In the genomic region with DNA sequence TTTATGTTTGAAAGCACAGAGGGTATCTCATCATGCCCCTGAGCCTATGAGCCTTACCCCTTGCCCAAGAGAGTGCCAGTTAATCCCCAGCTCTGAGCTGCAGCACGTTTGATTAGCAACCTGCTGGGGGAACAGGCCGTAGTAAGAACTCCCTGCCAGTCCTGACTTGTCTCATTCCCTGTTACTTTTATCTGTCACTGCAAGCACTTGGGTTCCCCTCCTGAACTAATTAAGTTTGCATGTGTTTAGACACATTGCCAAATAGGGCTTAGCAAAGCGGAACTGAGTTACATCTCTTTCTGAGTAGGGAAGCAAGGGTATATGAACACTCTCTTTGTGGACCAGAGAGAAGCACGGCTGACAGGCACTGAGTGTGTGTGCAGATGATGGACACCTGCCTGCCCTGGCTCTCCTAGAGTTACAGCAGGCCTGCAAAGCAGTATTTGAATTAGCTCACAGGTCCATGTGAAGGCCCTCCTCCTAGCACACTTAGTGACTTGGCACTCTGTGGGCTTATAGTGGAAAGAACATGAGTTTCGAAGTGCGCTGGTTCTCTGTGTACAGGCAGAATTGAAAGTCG, we compare ENCODE assay signal across 18 mouse cellular contexts. TPM values are rescaled to one million over a fixed set of nuclear protein-coding genes. Genes with fewer than 3 reads are reported as not detected.
A peak's percentile ranks its signal among the peaks of the same experiment; 100 is the strongest.
DNase-seq lines count a peak whose midpoint lies in the region; ATAC-seq lines count a peak whose summit lies in the region.
"Had no signal": no experiment of that assay in that cellular context is flagged by ENCODE, and none has a peak within 500 bp of the region (broad histone marks: within the 10 kb centered on the region; RNA-seq: fewer than 3 reads in every experiment).

No protein-coding gene starts in this region.

- H3K4me2 ChIP-seq in forebrain, embryonic 15.5 days (replicated peaks) = no peak overlapping the region
- no peak overlapping the region for H3K4me2 ChIP-seq in hindbrain, embryonic 15.5 days
- no peak overlapping the region for H3K4me2 ChIP-seq in hindbrain, embryonic 11.5 days (replicated peaks; ENCODE audit: low read depth, low read length)
- H3K4me2 ChIP-seq in hindbrain, embryonic 16.5 days (ENCODE audit: low read length) = no peak overlapping the region
- no peak overlapping the region for H3K4me2 ChIP-seq in heart, embryonic 12.5 days
- H3K4me2 ChIP-seq: heart, embryonic 11.5 days had no signal

- no peak overlapping the region for H3K9ac ChIP-seq in forebrain, embryonic 15.5 days (replicated peaks)
- H3K9ac ChIP-seq in hindbrain, embryonic 15.5 days = no peak overlapping the region
- no peak overlapping the region for H3K9ac ChIP-seq in hindbrain, embryonic 11.5 days (ENCODE audit: low read depth, low read length)
- no peak overlapping the region for H3K9ac ChIP-seq in hindbrain, embryonic 16.5 days (ENCODE audit: low read depth, low read length)
- H3K9ac ChIP-seq in heart, embryonic 12.5 days = no peak overlapping the region
- H3K9ac ChIP-seq: liver, embryonic 14.5 days had no signal

- ATAC-seq in forebrain, embryonic 15.5 days (replicated peaks) = no peak
- 0 out of 2 replicates have a peak, but pooled peaks have one; percentile 38 for ATAC-seq in hindbrain, embryonic 15.5 days (ENCODE audit: low FRiP score, low read depth)
- ATAC-seq in hindbrain, embryonic 11.5 days (ENCODE audit: low FRiP score) = no peak
- ATAC-seq in hindbrain, embryonic 16.5 days = no peak
- ATAC-seq in heart, embryonic 12.5 days (ENCODE audit: insufficient number of reproducible peaks, low FRiP score) = no peak
- ATAC-seq: intestine, embryonic 16.5 days; lung, postnatal 0 days had no signal

- peaks cover 32% of the 10 kb centered on the region for H3K4me1 ChIP-seq in forebrain, embryonic 15.5 days
- peaks cover 37% of the 10 kb centered on the region for H3K4me1 ChIP-seq in forebrain, embryonic 10.5 days
- peaks cover 17% of the 10 kb centered on the region for H3K4me1 ChIP-seq in hindbrain, embryonic 15.5 days (replicated peaks)
- peaks cover 6% of the 10 kb centered on the region; the same call in 1 of the 2 replicates for H3K4me1 ChIP-seq in hindbrain, embryonic 11.5 days (replicated peaks; ENCODE audit: control insufficient read depth, insufficient read depth, low read length)
- H3K4me1 ChIP-seq in hindbrain, embryonic 16.5 days (ENCODE audit: control insufficient read depth, insufficient read depth, low read depth, low read length) = peaks cover 16% of the 10 kb centered on the region
- peaks cover 24% of the 10 kb centered on the region for H3K4me1 ChIP-seq in heart, embryonic 12.5 days (replicated peaks)

- H3K4me3 ChIP-seq in forebrain, embryonic 15.5 days = no peak overlapping the region
- H3K4me3 ChIP-seq in forebrain, embryonic 10.5 days = no peak overlapping the region
- H3K4me3 ChIP-seq in hindbrain, embryonic 15.5 days = no peak overlapping the region
- no peak overlapping the region for H3K4me3 ChIP-seq in hindbrain, embryonic 11.5 days (ENCODE audit: low read depth, low read length)
- H3K4me3 ChIP-seq in hindbrain, embryonic 16.5 days (ENCODE audit: low read length) = no peak overlapping the region
- no peak overlapping the region for H3K4me3 ChIP-seq in heart, embryonic 12.5 days

- peaks cover 9% of the 10 kb centered on the region; the same call in 1 of the 2 replicates for H3K36me3 ChIP-seq in forebrain, embryonic 15.5 days
- H3K36me3 ChIP-seq in forebrain, embryonic 10.5 days (replicated peaks) = peaks cover 67% of the 10 kb centered on the region
- H3K36me3 ChIP-seq in hindbrain, embryonic 15.5 days = peaks cover 19% of the 10 kb centered on the region
- no peaks in the 10 kb centered on the region for H3K36me3 ChIP-seq in hindbrain, embryonic 11.5 days (ENCODE audit: control insufficient read depth, insufficient read depth, low read length)
- peaks cover 7% of the 10 kb centered on the region for H3K36me3 ChIP-seq in hindbrain, embryonic 16.5 days (ENCODE audit: control insufficient read depth, insufficient read depth, low read length)
- peaks cover 46% of the 10 kb centered on the region for H3K36me3 ChIP-seq in heart, embryonic 12.5 days

- DNase-seq in forebrain, embryonic 10.5 days (ENCODE audit: extremely low spot score, low spot score) = no peak
- DNase-seq in hindbrain, embryonic 11.5 days (ENCODE audit: low spot score) = no peak
- peak; percentile 58 for DNase-seq in skeletal muscle tissue, adult 2 months (ENCODE audit: low read depth, low spot score)
- DNase-seq: adrenal gland, adult 2 months; cerebellum, adult 11-12 months; gastrocnemius, postnatal 10 days; heart, postnatal 36 days; left cerebral cortex, postnatal 4 days; thymus, postnatal 36 days had no signal

- no peaks in the 10 kb centered on the region for H3K27me3 ChIP-seq in forebrain, embryonic 15.5 days
- no peaks in the 10 kb centered on the region for H3K27me3 ChIP-seq in forebrain, embryonic 10.5 days (ENCODE audit: poor library complexity, severe bottlenecking)
- H3K27me3 ChIP-seq in hindbrain, embryonic 15.5 days = no peaks in the 10 kb centered on the region
- H3K27me3 ChIP-seq in hindbrain, embryonic 11.5 days (ENCODE audit: control insufficient read depth, insufficient read depth, low read length) = no peaks in the 10 kb centered on the region
- no peaks in the 10 kb centered on the region for H3K27me3 ChIP-seq in hindbrain, embryonic 16.5 days (replicated peaks; ENCODE audit: control insufficient read depth, insufficient read depth, low read length)
- no peaks in the 10 kb centered on the region for H3K27me3 ChIP-seq in heart, embryonic 12.5 days (replicated peaks)
- H3K27me3 ChIP-seq: CH12.LX had no signal

- no peaks in the 10 kb centered on the region for H3K9me3 ChIP-seq in forebrain, embryonic 15.5 days
- H3K9me3 ChIP-seq in forebrain, embryonic 10.5 days = no peaks in the 10 kb centered on the region
- no peaks in the 10 kb centered on the region for H3K9me3 ChIP-seq in hindbrain, embryonic 15.5 days
- H3K9me3 ChIP-seq in hindbrain, embryonic 11.5 days (ENCODE audit: control insufficient read depth, low read length) = no peaks in the 10 kb centered on the region
- H3K9me3 ChIP-seq in hindbrain, embryonic 16.5 days (ENCODE audit: control insufficient read depth, low read length) = no peaks in the 10 kb centered on the region
- no peaks in the 10 kb centered on the region for H3K9me3 ChIP-seq in heart, embryonic 12.5 days (replicated peaks)

- 0 out of 2 replicates have a peak overlapping the region, but pooled peaks have one; percentile 14 for H3K27ac ChIP-seq in forebrain, embryonic 15.5 days (replicated peaks)
- no peak overlapping the region for H3K27ac ChIP-seq in forebrain, embryonic 10.5 days
- no peak overlapping the region for H3K27ac ChIP-seq in hindbrain, embryonic 15.5 days (replicated peaks)
- H3K27ac ChIP-seq in hindbrain, embryonic 11.5 days (ENCODE audit: low read depth, low read length) = no peak overlapping the region
- peak overlapping the region; percentile 20; the same call in 1 of the 2 replicates for H3K27ac ChIP-seq in hindbrain, embryonic 16.5 days (ENCODE audit: low read depth, low read length)
- H3K27ac ChIP-seq in heart, embryonic 12.5 days (ENCODE audit: poor library complexity, severe bottlenecking) = no peak overlapping the region
- H3K27ac ChIP-seq: liver, embryonic 14.5 days had no signal

- 42% methylated on average over 7 of the region's 7 CpGs for WGBS in forebrain, embryonic 15.5 days
- WGBS in forebrain, embryonic 10.5 days = 59% methylated on average over 7 of the region's 7 CpGs
- 62% methylated on average over 7 of the region's 7 CpGs for WGBS in hindbrain, embryonic 15.5 days
- 68% methylated on average over 7 of the region's 7 CpGs for WGBS in hindbrain, embryonic 11.5 days
- WGBS in hindbrain, embryonic 16.5 days = 52% methylated on average over 7 of the region's 7 CpGs
- WGBS in heart, embryonic 12.5 days = 69% methylated on average over 7 of the region's 7 CpGs

RNA-seq across cellular contexts. Expression of gene Eri3, which starts 49.9 kb away (rescaled TPM):
- polyA plus RNA-seq in forebrain, embryonic 15.5 days (2015; fragmentation: Nextera tagmentation; extraction: Ambion mirVana) = 255 and 270 TPM in 2 replicates
- polyA plus RNA-seq in forebrain, embryonic 10.5 days (2016; fragmentation: Nextera tagmentation; extraction: Ambion mirVana) = 116 and 120 TPM in 2 replicates
- polyA plus RNA-seq in hindbrain, embryonic 15.5 days (2015; fragmentation: Nextera tagmentation; extraction: Ambion mirVana) = 266 and 267 TPM in 2 replicates
- 110 and 119 TPM in 2 replicates for polyA plus RNA-seq in hindbrain, embryonic 11.5 days (2014; fragmentation: Nextera tagmentation; extraction: Ambion mirVana)
- 254 and 276 TPM in 2 replicates for polyA plus RNA-seq in hindbrain, embryonic 16.5 days (2015; fragmentation: Nextera tagmentation; extraction: Ambion mirVana)
- polyA plus RNA-seq in heart, embryonic 12.5 days (2016; fragmentation: Nextera tagmentation; extraction: Ambion mirVana) = 116 and 119 TPM in 2 replicates

Comparison
In these comparisons a context has a peak if more than half of its experiments do, and no peak if none do; other contexts are left out.
1. H3K27ac ChIP-seq: peak in forebrain, embryonic 15.5 days (single experiment) and hindbrain, embryonic 16.5 days (single experiment); none in forebrain, embryonic 10.5 days (single experiment), hindbrain, embryonic 15.5 days (single experiment), hindbrain, embryonic 11.5 days (single experiment) and heart, embryonic 12.5 days (single experiment).